ENCODE assay signal across 14 mouse cellular contexts in genomic region chr19:6419805-6420310, GRCm38 (mm10). TPM values are rescaled to one million over a fixed set of nuclear protein-coding genes. Genes with fewer than 3 reads are reported as not detected.
DNase-seq lines count a peak whose midpoint lies in the region; ATAC-seq and TF ChIP-seq lines count a peak whose summit lies in the region.
"Had no signal": no experiment of that assay in that cellular context is flagged by ENCODE, and none has a peak within 500 bp of the region (broad histone marks: within the 10 kb centered on the region; RNA-seq: fewer than 3 reads in every experiment).

No protein-coding gene starts in this region.

- no peak overlapping the region for H3K9ac ChIP-seq in embryonic facial prominence, embryonic 12.5 days
- peak overlapping the region; percentile 89 for H3K9ac ChIP-seq in hindbrain, embryonic 12.5 days
- peak overlapping the region; percentile 88 for H3K9ac ChIP-seq in midbrain, embryonic 15.5 days
- no peak overlapping the region for H3K9ac ChIP-seq in intestine, embryonic 15.5 days
- H3K9ac ChIP-seq: lung, embryonic 15.5 days had no signal

- DNase-seq in embryo, embryonic 9.5 days (ENCODE audit: extremely low spot score), result no peak
- no peak for DNase-seq in gastrocnemius, postnatal 10 days
- DNase-seq: gastrocnemius, postnatal 14 days; kidney, postnatal 10 days; liver had no signal

- peak overlapping the region; percentile 87 for H3K4me3 ChIP-seq in cortical plate, adult 2 months (ENCODE audit: insufficient read depth, low read length)
- 0 out of 2 replicates have a peak overlapping the region, but pooled peaks have one; percentile 51 for H3K4me3 ChIP-seq in embryonic facial prominence, embryonic 12.5 days
- peak overlapping the region; percentile 69 for H3K4me3 ChIP-seq in hindbrain, embryonic 12.5 days
- peak overlapping the region; percentile 75 for H3K4me3 ChIP-seq in midbrain, embryonic 15.5 days
- H3K4me3 ChIP-seq in intestine, embryonic 15.5 days (replicated peaks), result no peak overlapping the region
- H3K4me3 ChIP-seq: lung, embryonic 15.5 days had no signal

- 57% methylated on average over 9 of the region's 9 CpGs for WGBS in embryonic facial prominence, embryonic 12.5 days
- 60% methylated on average over 9 of the region's 9 CpGs for WGBS in hindbrain, embryonic 12.5 days
- 43% methylated on average over 9 of the region's 9 CpGs for WGBS in midbrain, embryonic 15.5 days
- WGBS in intestine, embryonic 15.5 days, result 59% methylated on average over 9 of the region's 9 CpGs

- H3K4me2 ChIP-seq in embryonic facial prominence, embryonic 12.5 days (replicated peaks), result no peak overlapping the region; the same call in 1 of the 2 replicates
- H3K4me2 ChIP-seq in hindbrain, embryonic 12.5 days (replicated peaks), result peak overlapping the region; percentile 90
- H3K4me2 ChIP-seq in midbrain, embryonic 15.5 days, result peak overlapping the region; percentile 88
- no peak overlapping the region for H3K4me2 ChIP-seq in intestine, embryonic 15.5 days (replicated peaks)

- TF ChIP-seq CTCF in cortical plate, adult 2 months (IDR thresholded peaks at IDR 0.05; ENCODE audit: extremely low read depth, insufficient read depth, low read length), result no peak

- ATAC-seq in embryonic facial prominence, embryonic 12.5 days (ENCODE audit: insufficient number of reproducible peaks, insufficient read depth, low FRiP score, low TSS enrichment), result no peak
- ATAC-seq in hindbrain, embryonic 12.5 days (ENCODE audit: low FRiP score), result no peak
- no peak for ATAC-seq in midbrain, embryonic 15.5 days (replicated peaks)
- ATAC-seq in intestine, embryonic 15.5 days, result no peak
- ATAC-seq: inflammation-experienced regulatory T-cells, adult 6 months; Patski had no signal

- peaks cover 26% of the 10 kb centered on the region for H3K4me1 ChIP-seq in cortical plate, adult 2 months (ENCODE audit: control insufficient read depth, insufficient read depth, low read length)
- H3K4me1 ChIP-seq in embryonic facial prominence, embryonic 12.5 days, result peaks cover 26% of the 10 kb centered on the region
- H3K4me1 ChIP-seq in hindbrain, embryonic 12.5 days, result peaks cover 80% of the 10 kb centered on the region
- H3K4me1 ChIP-seq in midbrain, embryonic 15.5 days, result peaks cover 88% of the 10 kb centered on the region
- peaks cover 15% of the 10 kb centered on the region; the same call in 1 of the 2 replicates for H3K4me1 ChIP-seq in intestine, embryonic 15.5 days (replicated peaks)

- H3K36me3 ChIP-seq in embryonic facial prominence, embryonic 12.5 days, result no peaks in the 10 kb centered on the region
- H3K36me3 ChIP-seq in hindbrain, embryonic 12.5 days, result no peaks in the 10 kb centered on the region
- H3K36me3 ChIP-seq in midbrain, embryonic 15.5 days (replicated peaks), result no peaks in the 10 kb centered on the region
- no peaks in the 10 kb centered on the region for H3K36me3 ChIP-seq in intestine, embryonic 15.5 days
- H3K36me3 ChIP-seq: lung, embryonic 15.5 days had no signal

- H3K9me3 ChIP-seq in embryonic facial prominence, embryonic 12.5 days, result no peaks in the 10 kb centered on the region
- H3K9me3 ChIP-seq in hindbrain, embryonic 12.5 days (replicated peaks), result no peaks in the 10 kb centered on the region
- no peaks in the 10 kb centered on the region for H3K9me3 ChIP-seq in midbrain, embryonic 15.5 days
- H3K9me3 ChIP-seq in intestine, embryonic 15.5 days, result no peaks in the 10 kb centered on the region
- H3K9me3 ChIP-seq: lung, embryonic 15.5 days had no signal

- no peak for TF ChIP-seq POLR2A in cortical plate, adult 2 months (IDR thresholded peaks at IDR 0.05; ENCODE audit: extremely low read depth, insufficient read depth, low read length)

- H3K27me3 ChIP-seq in embryonic facial prominence, embryonic 12.5 days, result peaks cover 67% of the 10 kb centered on the region
- peaks cover 41% of the 10 kb centered on the region for H3K27me3 ChIP-seq in hindbrain, embryonic 12.5 days
- no peaks in the 10 kb centered on the region for H3K27me3 ChIP-seq in midbrain, embryonic 15.5 days (replicated peaks)
- H3K27me3 ChIP-seq in intestine, embryonic 15.5 days (replicated peaks), result peaks cover 55% of the 10 kb centered on the region

- no peak overlapping the region for H3K27ac ChIP-seq in cortical plate, adult 2 months (ENCODE audit: insufficient read depth, low read length)
- H3K27ac ChIP-seq in embryonic facial prominence, embryonic 12.5 days, result no peak overlapping the region
- peak overlapping the region; percentile 94; the same call in 1 of the 2 replicates for H3K27ac ChIP-seq in hindbrain, embryonic 12.5 days
- peak overlapping the region; percentile 97 for H3K27ac ChIP-seq in midbrain, embryonic 15.5 days
- no peak overlapping the region for H3K27ac ChIP-seq in intestine, embryonic 15.5 days
- H3K27ac ChIP-seq: lung, embryonic 15.5 days had no signal

RNA-seq across cellular contexts. Expression of gene Nrxn2, which starts 1.3 kb away (rescaled TPM):
- polyA plus RNA-seq in cortical plate, adult 2 months (2012; rRNA removed), result 279 and 288 TPM in 2 replicates
- 2.8 and 4.9 TPM in 2 replicates for polyA plus RNA-seq in embryonic facial prominence, embryonic 12.5 days (2016; fragmentation: Nextera tagmentation; extraction: Ambion mirVana)
- 21.3 and 23.0 TPM in 2 replicates for polyA plus RNA-seq in hindbrain, embryonic 12.5 days (2016; fragmentation: Nextera tagmentation; extraction: Ambion mirVana)
- 44.6 and 44.9 TPM in 2 replicates for polyA plus RNA-seq in midbrain, embryonic 15.5 days (2015; fragmentation: Nextera tagmentation; extraction: Ambion mirVana)
- total RNA-seq in gastrocnemius, postnatal 10 days (2021), result 1 to 10 TPM; 3.1 to 3.3 TPM
- 1.1 and 2.0 TPM in 2 replicates for polyA plus RNA-seq in intestine, embryonic 15.5 days (2015; fragmentation: Nextera tagmentation; extraction: Ambion mirVana)
- total RNA-seq: common myeloid progenitor, adult 5-6 weeks had no signal
- polyA plus RNA-seq: Patski had no signal

RNA-seq across cellular contexts. Expression of gene Rasgrp2, which starts 20.7 kb away (rescaled TPM):
- polyA plus RNA-seq in cortical plate, adult 2 months (2012; rRNA removed), result 52.5 and 78.6 TPM in 2 replicates
- 24.5 and 30.9 TPM in 2 replicates for polyA plus RNA-seq in embryonic facial prominence, embryonic 12.5 days (2016; fragmentation: Nextera tagmentation; extraction: Ambion mirVana)
- 20.0 and 23.0 TPM in 2 replicates for polyA plus RNA-seq in hindbrain, embryonic 12.5 days (2016; fragmentation: Nextera tagmentation; extraction: Ambion mirVana)
- polyA plus RNA-seq in midbrain, embryonic 15.5 days (2015; fragmentation: Nextera tagmentation; extraction: Ambion mirVana), result 73.1 and 93.6 TPM in 2 replicates
- total RNA-seq in gastrocnemius, postnatal 10 days (2021), result 10 to 100 TPM; 30.5 to 31.4 TPM
- 36.9 and 48.6 TPM in 2 replicates for polyA plus RNA-seq in intestine, embryonic 15.5 days (2015; fragmentation: Nextera tagmentation; extraction: Ambion mirVana)

RNA-seq across cellular contexts. Expression of gene Pygm, which starts 35.7 kb away (rescaled TPM):
- 40.9 and 46.2 TPM in 2 replicates for polyA plus RNA-seq in cortical plate, adult 2 months (2012; rRNA removed)
- polyA plus RNA-seq in embryonic facial prominence, embryonic 12.5 days (2016; fragmentation: Nextera tagmentation; extraction: Ambion mirVana), result 3.5 and 6.0 TPM in 2 replicates
- polyA plus RNA-seq in hindbrain, embryonic 12.5 days (2016; fragmentation: Nextera tagmentation; extraction: Ambion mirVana), result 1.8 and 3.9 TPM in 2 replicates
- polyA plus RNA-seq in midbrain, embryonic 15.5 days (2015; fragmentation: Nextera tagmentation; extraction: Ambion mirVana), result 5.9 and 9.5 TPM in 2 replicates
- 1,000 to 10,000 TPM; 3,066 to 3,425 TPM for total RNA-seq in gastrocnemius, postnatal 10 days (2021)
- 6.1 and 6.3 TPM in 2 replicates for polyA plus RNA-seq in intestine, embryonic 15.5 days (2015; fragmentation: Nextera tagmentation; extraction: Ambion mirVana)

RNA-seq across cellular contexts. Expression of gene Sf1, which starts 56.4 kb away (rescaled TPM):
- polyA plus RNA-seq in cortical plate, adult 2 months (2012; rRNA removed), result 145 and 149 TPM in 2 replicates
- polyA plus RNA-seq in embryonic facial prominence, embryonic 12.5 days (2016; fragmentation: Nextera tagmentation; extraction: Ambion mirVana), result 158 and 159 TPM in 2 replicates
- polyA plus RNA-seq in hindbrain, embryonic 12.5 days (2016; fragmentation: Nextera tagmentation; extraction: Ambion mirVana), result 168 and 176 TPM in 2 replicates
- 112 and 119 TPM in 2 replicates for polyA plus RNA-seq in midbrain, embryonic 15.5 days (2015; fragmentation: Nextera tagmentation; extraction: Ambion mirVana)
- total RNA-seq in gastrocnemius, postnatal 10 days (2021), result 100 to 1,000 TPM in 1 of 2 experiments, 10 to 100 TPM in 1; 88.6 to 123 TPM
- polyA plus RNA-seq in intestine, embryonic 15.5 days (2015; fragmentation: Nextera tagmentation; extraction: Ambion mirVana), result 118 and 129 TPM in 2 replicates

Comparison
In these comparisons a context has a peak if more than half of its experiments do, and no peak if none do; other contexts are left out.
1. H3K27ac ChIP-seq: peak in hindbrain, embryonic 12.5 days (single experiment) and midbrain, embryonic 15.5 days (single experiment); none in cortical plate, adult 2 months (single experiment), embryonic facial prominence, embryonic 12.5 days (single experiment) and intestine, embryonic 15.5 days (single experiment).
2. H3K4me2 ChIP-seq: peak in hindbrain, embryonic 12.5 days (single experiment) and midbrain, embryonic 15.5 days (single experiment); none in embryonic facial prominence, embryonic 12.5 days (single experiment) and intestine, embryonic 15.5 days (single experiment).
3. H3K9ac ChIP-seq: peak in hindbrain, embryonic 12.5 days (single experiment) and midbrain, embryonic 15.5 days (single experiment); none in embryonic facial prominence, embryonic 12.5 days (single experiment) and intestine, embryonic 15.5 days (single experiment).